Mouse (Mus musculus): ENCODE results near the gene Zfyve26. TPM values are rescaled to one million over a fixed set of nuclear protein-coding genes. Genes with fewer than 3 reads are reported as not detected.

Gene Zfyve26
- polyA plus RNA-seq, 1 experiment from 2014 or later: 9.3 TPM

GRCm38 (mm10) chr12:79254975-79255374, 41.1 kb downstream of the Zfyve26 start:
- ATAC-seq (ENCODE audit: low read depth): no peak
- 96% methylated on average over 10 of the region's 10 CpGs for WGBS
- no peaks in the 10 kb centered on the region for H3K4me1 ChIP-seq (replicated peaks)
- no peak overlapping the region for H3K4me2 ChIP-seq
- H3K4me3 ChIP-seq: no peak overlapping the region
- H3K27me3 ChIP-seq: no peaks in the 10 kb centered on the region
- H3K36me3 ChIP-seq: peaks cover 86% of the 10 kb centered on the region
- H3K9me3 ChIP-seq: no peaks in the 10 kb centered on the region
- no peak overlapping the region for H3K27ac ChIP-seq (replicated peaks)
- no peak overlapping the region for H3K9ac ChIP-seq

GRCm38 (mm10) chr12:79253294-79254053, 42.6 kb downstream of the Zfyve26 start:
- Histone ChIP-seq H3K4me3 (no peak overlapping the region), H3K27me3 (no peaks in the 10 kb centered on the region), H3K4me2 (no peak overlapping the region), H3K4me1 (replicated peaks) (no peaks in the 10 kb centered on the region), H3K27ac (replicated peaks) (no peak overlapping the region), H3K9me3 (no peaks in the 10 kb centered on the region), H3K36me3 (peaks cover 94% of the 10 kb centered on the region), H3K9ac (no peak overlapping the region)
- no peak for ATAC-seq (ENCODE audit: low read depth)
- whole genome bisulfite sequencing: 92% methylated on average over 9 of the region's 9 CpGs

DNA sequence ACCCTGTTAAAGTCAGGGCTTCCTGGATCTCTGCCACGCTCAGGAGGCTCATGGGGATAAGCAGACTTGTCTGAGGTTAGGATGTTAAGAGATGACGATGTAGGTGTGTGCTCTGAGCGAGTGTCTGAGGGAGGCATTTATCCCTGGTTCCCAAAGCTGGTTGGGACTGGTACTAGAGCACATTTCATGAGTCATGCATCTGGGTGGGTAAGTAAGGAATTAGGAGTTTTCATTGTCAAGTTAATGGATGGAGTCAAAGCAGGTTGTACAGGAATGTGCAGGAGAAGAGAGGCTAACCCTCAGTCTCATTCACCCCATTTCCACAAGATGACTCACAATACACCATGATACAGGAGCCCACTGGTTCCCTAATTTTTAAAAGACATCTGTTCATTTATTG, 48.0 kb downstream of the Zfyve26 start:
- Histone ChIP-seq H3K36me3 (peaks cover 98% of the 10 kb centered on the region), H3K9me3 (no peaks in the 10 kb centered on the region), H3K27me3 (no peaks in the 10 kb centered on the region), H3K4me2 (no peak overlapping the region), H3K4me1 (replicated peaks) (no peaks in the 10 kb centered on the region), H3K9ac (no peak overlapping the region), H3K4me3 (no peak overlapping the region), H3K27ac (replicated peaks) (no peak overlapping the region)
- 94% methylated on average over 3 of the region's 3 CpGs for WGBS
- ATAC-seq (ENCODE audit: low read depth): no peak

DNA sequence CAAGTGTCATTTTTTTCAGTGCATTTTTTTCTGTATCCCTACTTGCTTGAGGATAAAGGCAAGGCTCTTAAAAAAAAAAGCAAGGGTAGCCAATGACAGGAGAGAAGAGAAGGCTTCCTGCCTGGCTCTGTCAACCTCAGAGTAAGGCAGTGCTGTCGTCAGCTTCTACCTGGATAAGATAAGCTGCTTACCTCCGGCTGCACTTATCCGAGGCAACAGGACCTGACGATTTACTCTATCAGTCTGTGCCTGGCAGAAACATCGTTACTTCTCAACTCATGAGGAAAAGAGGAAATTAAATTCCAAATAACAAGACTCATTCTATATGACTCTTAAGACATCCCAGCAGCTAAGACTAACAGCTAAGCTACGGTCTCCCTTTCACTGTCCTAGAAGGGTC, 53.2 kb downstream of the Zfyve26 start:
- no peaks in the 10 kb centered on the region for H3K27me3 ChIP-seq
- 97% methylated on average over 6 of the region's 6 CpGs for WGBS
- no peaks in the 10 kb centered on the region for H3K4me1 ChIP-seq (replicated peaks)
- H3K4me3 ChIP-seq: no peak overlapping the region
- H3K36me3 ChIP-seq: peaks cover 96% of the 10 kb centered on the region
- no peak for ATAC-seq (ENCODE audit: low read depth)
- H3K9me3 ChIP-seq: no peaks in the 10 kb centered on the region
- no peak overlapping the region for H3K4me2 ChIP-seq
- no peak overlapping the region for H3K9ac ChIP-seq
- no peak overlapping the region for H3K27ac ChIP-seq (replicated peaks)

DNA sequence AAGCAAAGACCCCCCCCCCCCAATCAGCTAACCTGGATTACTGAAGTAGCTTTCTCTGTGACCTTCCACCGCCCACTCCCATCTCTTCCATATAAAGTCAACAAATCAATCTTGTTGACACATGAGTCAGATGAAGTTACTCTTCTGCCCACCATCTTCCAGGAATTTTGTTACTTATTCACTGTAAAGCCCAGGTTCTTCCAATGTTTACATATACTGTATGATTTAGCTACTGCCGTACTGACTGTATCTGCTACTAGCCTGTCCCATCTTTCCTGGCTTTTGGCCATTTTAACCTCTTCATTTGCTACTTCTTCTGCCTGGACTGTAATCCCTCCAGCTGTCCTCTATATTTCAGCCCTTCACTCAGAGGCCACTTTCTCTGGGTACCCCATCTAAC, 54.1 kb downstream of the Zfyve26 start:
- Histone ChIP-seq H3K9ac (no peak overlapping the region), H3K4me1 (replicated peaks) (no peaks in the 10 kb centered on the region), H3K27me3 (no peaks in the 10 kb centered on the region), H3K36me3 (peaks cover 97% of the 10 kb centered on the region), H3K9me3 (no peaks in the 10 kb centered on the region), H3K4me3 (no peak overlapping the region), H3K4me2 (no peak overlapping the region), H3K27ac (replicated peaks) (no peak overlapping the region)
- 85% methylated on average over 2 of the region's 2 CpGs for WGBS
- no peak for ATAC-seq (ENCODE audit: low read depth)

GRCm38 (mm10) chr12:79235485-79236080, 60.5 kb downstream of the Zfyve26 start:
- WGBS: 52% methylated on average over 11 of the region's 11 CpGs
- H3K36me3 ChIP-seq: peaks cover 72% of the 10 kb centered on the region
- no peaks in the 10 kb centered on the region for H3K9me3 ChIP-seq
- H3K27ac ChIP-seq (replicated peaks): no peak overlapping the region
- no peaks in the 10 kb centered on the region for H3K4me1 ChIP-seq (replicated peaks)
- H3K27me3 ChIP-seq: no peaks in the 10 kb centered on the region
- ATAC-seq (ENCODE audit: low read depth): no peak
- no peak overlapping the region for H3K9ac ChIP-seq
- no peak overlapping the region for H3K4me3 ChIP-seq
- H3K4me2 ChIP-seq: no peak overlapping the region

GRCm38 (mm10) chr12:79217511-79217910, 78.6 kb downstream of the Zfyve26 start:
- no peaks in the 10 kb centered on the region for H3K9me3 ChIP-seq
- 41% methylated on average over 5 of the region's 5 CpGs for WGBS

DNA sequence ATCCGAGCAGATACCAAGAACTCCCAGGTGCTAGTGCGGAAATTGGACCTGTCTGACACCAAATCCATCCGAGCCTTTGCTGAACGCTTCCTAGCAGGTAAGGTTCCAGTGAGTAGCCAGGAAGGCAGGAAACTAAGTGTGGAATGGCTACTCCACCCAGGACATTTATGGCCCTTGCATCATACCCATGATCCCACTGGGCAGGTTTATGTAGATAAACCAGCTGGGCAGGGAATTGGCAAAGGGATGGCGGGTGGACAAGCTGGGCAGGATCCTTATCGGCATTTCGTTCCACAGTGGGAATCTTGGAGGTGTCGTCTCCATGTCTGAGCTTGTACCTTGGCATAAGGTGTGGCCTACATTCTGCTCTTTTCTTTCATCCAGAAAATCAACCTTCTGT, 84.7 kb downstream of the Zfyve26 start:
- Histone ChIP-seq H3K27me3 (no peaks in the 10 kb centered on the region), H3K27ac (replicated peaks) (no peak overlapping the region), H3K36me3 (no peaks in the 10 kb centered on the region), H3K4me3 (no peak overlapping the region), H3K9ac (no peak overlapping the region), H3K4me2 (no peak overlapping the region), H3K4me1 (replicated peaks) (peaks cover 8% of the 10 kb centered on the region), H3K9me3 (no peaks in the 10 kb centered on the region)
- ATAC-seq (ENCODE audit: low read depth): no peak
- WGBS: 89% methylated on average over 8 of the region's 8 CpGs

More at GRCm38 (mm10) chr12:79217511-79217910, 78.6 kb downstream of the Zfyve26 start:
- ATAC-seq (ENCODE audit: low read depth): no peak
- Histone ChIP-seq H3K36me3 (no peaks in the 10 kb centered on the region), H3K4me3 (no peak overlapping the region), H3K4me1 (replicated peaks) (no peaks in the 10 kb centered on the region), H3K4me2 (no peak overlapping the region), H3K27me3 (no peaks in the 10 kb centered on the region), H3K9ac (no peak overlapping the region), H3K27ac (replicated peaks) (no peak overlapping the region)

GRCm38 (mm10) chr12:79208703-79209464, 87.2 kb downstream of the Zfyve26 start, which contains the start of gene Rdh12:
Gene Rdh12 (plus strand): TSS chr12:79208914.
- H3K9ac ChIP-seq: peak within 1 kb of the TSS; percentile 58
- WGBS: 4% methylated on average over 13 of the region's 13 CpGs
- peak; percentile 53; the same call in 1 of the 2 replicates for ATAC-seq (ENCODE audit: low read depth)

GRCm38 (mm10) chr12:79201882-79202281, 94.2 kb downstream of the Zfyve26 start:
- Histone ChIP-seq H3K4me3 (no peak overlapping the region), H3K27me3 (no peaks in the 10 kb centered on the region), H3K27ac (replicated peaks) (no peak overlapping the region), H3K36me3 (no peaks in the 10 kb centered on the region), H3K4me2 (no peak overlapping the region), H3K4me1 (replicated peaks) (no peaks in the 10 kb centered on the region), H3K9ac (no peak overlapping the region), H3K9me3 (no peaks in the 10 kb centered on the region)
- no peak for ATAC-seq (ENCODE audit: low read depth)
- 74% methylated on average over 3 of the region's 3 CpGs for WGBS

More at GRCm38 (mm10) chr12:79208703-79209464, 87.2 kb downstream of the Zfyve26 start, which contains the start of gene Rdh12:
- Histone ChIP-seq H3K27ac (replicated peaks) (no peak within 1 kb of the TSS), H3K4me3 (peak within 1 kb of the TSS; percentile 38), H3K4me1 (replicated peaks) (peaks cover 8% of the 10 kb centered on the region), H3K4me2 (peak within 1 kb of the TSS; percentile 66), H3K27me3 (no peaks in the 10 kb centered on the region), H3K36me3 (no peaks in the 10 kb centered on the region), H3K9me3 (no peaks in the 10 kb centered on the region)

DNA sequence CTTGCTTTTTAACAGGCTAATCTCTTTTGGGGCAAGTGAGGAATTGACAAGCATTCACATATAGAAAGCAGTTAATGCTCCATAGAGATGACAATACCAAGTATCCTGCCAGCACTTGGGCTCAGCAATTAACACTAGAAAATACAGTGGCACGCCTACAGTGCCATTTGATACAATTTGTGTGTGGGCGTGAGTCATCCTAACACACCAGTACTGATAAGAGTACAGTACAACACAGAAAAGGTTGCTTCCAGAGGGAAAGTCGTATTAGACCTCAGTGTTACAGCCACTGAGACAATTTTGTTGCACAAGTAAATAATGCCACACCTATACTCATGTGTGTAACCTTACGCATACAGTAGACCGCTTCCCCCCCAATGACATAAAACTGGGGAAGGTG, 99.0 kb downstream of the Zfyve26 start:
- ATAC-seq (ENCODE audit: low read depth): no peak
- no peaks in the 10 kb centered on the region for H3K27me3 ChIP-seq
- H3K4me2 ChIP-seq: no peak overlapping the region
- H3K9ac ChIP-seq: no peak overlapping the region
- no peak overlapping the region for H3K27ac ChIP-seq (replicated peaks)
- no peaks in the 10 kb centered on the region for H3K36me3 ChIP-seq
- H3K4me1 ChIP-seq (replicated peaks): peaks cover under 1% of the 10 kb centered on the region; the same call in 1 of the 2 replicates
- no peaks in the 10 kb centered on the region for H3K9me3 ChIP-seq
- 90% methylated on average over 5 of the region's 5 CpGs for WGBS
- H3K4me3 ChIP-seq: no peak overlapping the region

DNA sequence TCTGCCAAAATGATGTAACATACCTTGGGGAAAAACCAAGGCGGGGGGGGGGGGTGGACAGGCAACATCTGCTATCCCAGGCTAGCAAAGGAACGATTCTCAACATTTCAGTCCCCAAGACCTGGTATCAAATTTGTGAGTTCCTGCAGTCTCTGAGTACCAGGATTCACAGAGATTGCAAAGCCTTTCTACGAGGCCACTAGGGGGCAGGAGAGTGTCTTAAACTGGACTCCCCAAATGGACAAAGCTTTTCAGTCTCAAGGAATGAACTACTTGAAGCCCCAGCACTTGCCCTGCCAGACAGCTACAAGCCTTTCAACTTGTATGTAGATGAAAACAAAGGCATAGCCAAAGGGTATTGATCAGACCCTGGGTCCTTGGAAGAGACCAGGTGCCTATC, 102.7 kb downstream of the Zfyve26 start:
- H3K9me3 ChIP-seq: no peaks in the 10 kb centered on the region
- H3K36me3 ChIP-seq: 0 out of 2 replicates have a peak, but pooled peaks cover under 1% of the 10 kb centered on the region
- H3K27me3 ChIP-seq: no peaks in the 10 kb centered on the region
- no peak for ATAC-seq (ENCODE audit: low read depth)
- 5% methylated on average over 3 of the region's 3 CpGs for WGBS
- no peak overlapping the region for H3K9ac ChIP-seq
- H3K4me2 ChIP-seq: no peak overlapping the region
- H3K4me1 ChIP-seq (replicated peaks): peaks cover 23% of the 10 kb centered on the region
- H3K4me3 ChIP-seq: no peak overlapping the region
- no peak overlapping the region for H3K27ac ChIP-seq (replicated peaks)

Measured in neural tube, embryonic 13.5 days (tissue).